Mouse (Mus musculus) CH12.LX (cell line): ENCODE data around the gene Ccdc96. TPM values are rescaled to one million over a fixed set of nuclear protein-coding genes. Genes with fewer than 3 reads are reported as not detected.

Experiments
- DNase-seq: peaks from one replicate; pipeline ENCODE4 v3.0.0-alpha.2; 2013; ENCODE audit errors: extremely low read depth
- H3K27ac ChIP-seq: 2 replicates; pipeline ENCODE4 v1.5.1; 2012; ENCODE audit warnings: low read depth, mild to moderate bottlenecking, control low read depth, moderate library complexity; ENCODE audit not compliant: insufficient read depth
- H3K27me3 ChIP-seq: replicated peaks from 2 replicates; pipeline ENCODE3; 2012; ENCODE audit warnings: inconsistent platforms
- H3K36me3 ChIP-seq, 2 experiments: replicated peaks in 1 of 2; 2 replicates each; pipeline versions ENCODE3 to v1.6.1; 2012; ENCODE audit warnings: inconsistent platforms in 1 of 2, low read length in 1 of 2, mild to moderate bottlenecking in 1 of 2, mixed read lengths in 1 of 2, moderate library complexity in 1 of 2; ENCODE audit not compliant: control insufficient read depth in 1 of 2, insufficient read depth in 1 of 2
- H3K4me1 ChIP-seq, 2 experiments: 2 replicates each; pipeline ENCODE4 v1.6.1; 2012; ENCODE audit warnings: inconsistent platforms in 1 of 2, moderate library complexity in 1 of 2; ENCODE audit not compliant: insufficient read depth in 2 of 2, control insufficient read depth in 1 of 2
- H3K4me2 ChIP-seq: 2 replicates; pipeline ENCODE4 v1.6.1; 2012; ENCODE audit warnings: low read depth, mild to moderate bottlenecking, control low read depth; ENCODE audit not compliant: poor library complexity, insufficient read depth, severe bottlenecking
- H3K4me3 ChIP-seq, 3 experiments: fragments of 150-350 bp in 1 of 3; sonication (generic) in 1 of 3; replicated peaks in 1 of 3; 2 replicates each; pipeline versions ENCODE3 to v1.5.1; 2011 to 2012; ENCODE audit warnings: low read depth in 2 of 3, low read length in 2 of 3, mild to moderate bottlenecking in 2 of 3, moderate library complexity in 2 of 3, control low read depth in 1 of 3, improper control_type of control experiment in 1 of 3, inconsistent platforms in 1 of 3, mixed read lengths in 1 of 3; ENCODE audit not compliant: poor library complexity in 1 of 3
- H3K79me2 ChIP-seq: replicated peaks from 2 replicates; pipeline ENCODE4 v1.6.1; 2012; ENCODE audit warnings: mild to moderate bottlenecking, moderate library complexity; ENCODE audit not compliant: control insufficient read depth, poor library complexity, insufficient read depth, severe bottlenecking; ENCODE audit errors: extremely low read depth
- H3K9ac ChIP-seq: 2 replicates; pipeline ENCODE4 v1.6.1; 2012; ENCODE audit warnings: low read depth, mild to moderate bottlenecking, control low read depth, moderate library complexity; ENCODE audit not compliant: insufficient read depth
- H3K9me3 ChIP-seq: replicated peaks from 2 replicates; pipeline ENCODE3; 2012; ENCODE audit warnings: low read length, inconsistent platforms, mixed read lengths
- CTCF ChIP-seq, 2 experiments: IDR thresholded peaks in 1 of 2; conservative IDR thresholded peaks in 1 of 2; 2 replicates each; pipeline ENCODE4 v1.5.1; 2011 to 2012; ENCODE audit warnings: low read depth in 2 of 2, low read length in 2 of 2, improper control_type of control experiment in 1 of 2, inconsistent platforms in 1 of 2, mild to moderate bottlenecking in 1 of 2, moderate library complexity in 1 of 2
- HCFC1 ChIP-seq: IDR thresholded peaks from 2 replicates; pipeline ENCODE4 v1.6.1; 2012; ENCODE audit warnings: low read depth, mild to moderate bottlenecking, inconsistent platforms, low read length, improper control_type of control experiment
- IRF4 ChIP-seq: IDR thresholded peaks from 2 replicates; pipeline ENCODE4 v1.6.1; 2014; ENCODE audit warnings: low read depth, mild to moderate bottlenecking, inconsistent platforms, low read length, improper control_type of control experiment
- NELFE ChIP-seq: IDR thresholded peaks from 2 replicates; pipeline ENCODE4 v1.6.1; 2011; ENCODE audit warnings: low read depth, low read length, improper control_type of control experiment
- ZNF384 ChIP-seq: IDR thresholded peaks from 2 replicates; pipeline ENCODE4 v1.6.1; 2012; ENCODE audit warnings: low read depth, low read length, improper control_type of control experiment, inconsistent platforms
- dilution Hi-C: fragments of 300-500 bp; cut with MboI; formaldehyde crosslinking; loops from 2 replicates; pipeline ENCODE4 v1.14.3; 2020; ENCODE audit warnings: low sequenced_read_pairs; ENCODE audit not compliant: extremely low pct_unique_long_range_greater_than_20kb, extremely low pct_ligation_motif_present
- in situ Hi-C: fragments of 300-500 bp; cut with MboI; formaldehyde crosslinking; loops from 3 replicates; pipeline ENCODE4 v1.14.3; 2019; ENCODE audit warnings: low sequenced_read_pairs, low pct_ligation_motif_present, low pct_unique_long_range_greater_than_20kb, mixed read lengths
- polyA plus RNA-seq: library from polyadenylated mRNA; unstranded; fragments of >175 nt; gene quantifications from 2 replicates; pipeline ENCODE4 v1.2.1, GENCODE M21; 2012; ENCODE audit warnings: low read depth; ENCODE audit not compliant: insufficient read length
- total RNA-seq, 2 experiments: library from RNA; depleted of rRNA; stranded (reverse); fragments of 300-350 nt in 1 of 2; fragments of >200 nt in 1 of 2; gene quantifications; 2 replicates each; pipeline ENCODE4 v1.2.3; 2012 to 2014

The Ccdc96 gene
- total and polyA plus RNA-seq, 3 experiments: 0.26 to 0.41 (median 0.34) TPM

GRCm38 (mm10) chr5:36536424-36536823 lies 52.0 kb downstream of the Ccdc96 start:
- Histone ChIP-seq H3K9me3 (no peaks in the 10 kb centered on the region), H3K79me2 (no peaks in the 10 kb centered on the region), H3K27ac (no peak overlapping the region), H3K4me2 (no peak overlapping the region), H3K4me3 (no peak overlapping the region), H3K4me1 (peaks cover 12 to 65% of the 10 kb centered on the region in 2 experiments), H3K36me3 (peaks cover 5 to 21% of the 10 kb centered on the region in 2 experiments), H3K9ac (no peak overlapping the region), H3K27me3 (no peaks in the 10 kb centered on the region)
- in situ Hi-C loops (no loop called here), dilution Hi-C loops (no loop called here)
- DNase-seq: no peak
- TF ChIP-seq HCFC1 (no peak), IRF4 (peak; percentile 28; the same call in 1 of the 2 replicates), NELFE (no peak), ZNF384 (no peak), CTCF (conservative IDR thresholded peaks at IDR 0.05 in 1 of 2, IDR thresholded peaks at IDR 0.05 in 1 of 2; ENCODE audit: low read depth in 2 of 2, low read length in 2 of 2) (no peak)

Other genes with a start within 250 kb of the Ccdc96 start
- gene Sorcs2, start 86.4 kb upstream of the Ccdc96 start, total RNA-seq (2012; rRNA removed): 0.21 and 0.42 TPM in 2 replicates
- 0.46 and 0.55 TPM in 2 replicates for gene Sorcs2, start 86.4 kb upstream of the Ccdc96 start, total RNA-seq (2014; rRNA removed)
- gene Sorcs2, start 86.4 kb upstream of the Ccdc96 start, polyA plus RNA-seq: 1.2 and 1.6 TPM in 2 replicates
- 37.4 and 43.9 TPM in 2 replicates for gene Grpel1, start 19.6 kb upstream of the Ccdc96 start, total RNA-seq (2012; rRNA removed)
- gene Grpel1, start 19.6 kb upstream of the Ccdc96 start, total RNA-seq (2014; rRNA removed): 41.2 and 43.4 TPM in 2 replicates
- gene Grpel1, start 19.6 kb upstream of the Ccdc96 start, polyA plus RNA-seq: 57.8 and 59.7 TPM in 2 replicates
- gene Tada2b, start 303 bp upstream of the Ccdc96 start, total RNA-seq (2012; rRNA removed): 3.0 and 4.0 TPM in 2 replicates
- gene Tada2b, start 303 bp upstream of the Ccdc96 start, total RNA-seq (2014; rRNA removed): 4.4 and 4.8 TPM in 2 replicates
- gene Tada2b, start 303 bp upstream of the Ccdc96 start, polyA plus RNA-seq: 12.5 and 13.8 TPM in 2 replicates
- gene Tbc1d14, start 108.7 kb downstream of the Ccdc96 start, total RNA-seq (2012; rRNA removed): 8.5 and 10.1 TPM in 2 replicates
- 4.4 and 5.7 TPM in 2 replicates for gene Tbc1d14, start 108.7 kb downstream of the Ccdc96 start, total RNA-seq (2014; rRNA removed)
- gene Tbc1d14, start 108.7 kb downstream of the Ccdc96 start, polyA plus RNA-seq: 24.4 and 29.1 TPM in 2 replicates
- gene D5Ertd579e, start 211.4 kb downstream of the Ccdc96 start, total RNA-seq (2012; rRNA removed): 13.6 and 13.7 TPM in 2 replicates
- gene D5Ertd579e, start 211.4 kb downstream of the Ccdc96 start, total RNA-seq (2014; rRNA removed): 21.6 and 22.9 TPM in 2 replicates
- 23.7 and 29.4 TPM in 2 replicates for gene D5Ertd579e, start 211.4 kb downstream of the Ccdc96 start, polyA plus RNA-seq